Mouse (Mus musculus): ENCODE results near the gene Tmem119. TPM values are rescaled to one million over a fixed set of nuclear protein-coding genes. Genes with fewer than 3 reads are reported as not detected.

Gene Tmem119
- polyA plus RNA-seq, 1 experiment = 1.8 TPM

- peaks cover 6% of the 10 kb centered on the region for H3K4me1 ChIP-seq (ENCODE audit: control insufficient read depth, insufficient read depth, low read length)
- H3K4me3 ChIP-seq (replicated peaks; ENCODE audit: control insufficient read depth, low read depth, low read length) = no peak overlapping the region
- TF ChIP-seq POLR2A (IDR thresholded peaks at IDR 0.05; ENCODE audit: borderline replicate concordance, control insufficient read depth, low read depth, low read length) = no peak
- TF ChIP-seq CTCF (IDR thresholded peaks at IDR 0.05; ENCODE audit: control insufficient read depth, insufficient read depth, low read length) = no peak
- 22% methylated on average over 10 of the region's 10 CpGs for WGBS
- H3K27ac ChIP-seq (ENCODE audit: control insufficient read depth, insufficient read depth, low read depth, low read length, poor library complexity) = peak overlapping the region; percentile 82
Measured at GRCm38 (mm10) chr5:113806414-113806813, 6.1 kb upstream of the Tmem119 start.

GRCm38 (mm10) chr5:113805301-113805700, 5.0 kb upstream of the Tmem119 start:
- no peak for TF ChIP-seq CTCF (IDR thresholded peaks at IDR 0.05; ENCODE audit: control insufficient read depth, insufficient read depth, low read length)
- TF ChIP-seq POLR2A (IDR thresholded peaks at IDR 0.05; ENCODE audit: borderline replicate concordance, control insufficient read depth, low read depth, low read length) = no peak

GRCm38 (mm10) chr5:113804395-113804966, 4.2 kb upstream of the Tmem119 start:
- TF ChIP-seq POLR2A (IDR thresholded peaks at IDR 0.05; ENCODE audit: borderline replicate concordance, control insufficient read depth, low read depth, low read length) = no peak
- TF ChIP-seq CTCF (IDR thresholded peaks at IDR 0.05; ENCODE audit: control insufficient read depth, insufficient read depth, low read length) = no peak
- Histone ChIP-seq H3K4me3 (replicated peaks; ENCODE audit: control insufficient read depth, low read depth, low read length) (no peak overlapping the region), H3K4me1 (ENCODE audit: control insufficient read depth, insufficient read depth, low read length) (peaks cover 6% of the 10 kb centered on the region), H3K27ac (ENCODE audit: control insufficient read depth, insufficient read depth, low read depth, low read length, poor library complexity) (peak overlapping the region; percentile 71)
- 34% methylated on average over 7 of the region's 7 CpGs for WGBS

More at GRCm38 (mm10) chr5:113805301-113805700, 5.0 kb upstream of the Tmem119 start:
- H3K4me1 ChIP-seq (ENCODE audit: control insufficient read depth, insufficient read depth, low read length) = peaks cover 6% of the 10 kb centered on the region
- H3K4me3 ChIP-seq (replicated peaks; ENCODE audit: control insufficient read depth, low read depth, low read length) = no peak overlapping the region
- WGBS = 61% methylated on average over 9 of the region's 9 CpGs
- peak overlapping the region; percentile 82 for H3K27ac ChIP-seq (ENCODE audit: control insufficient read depth, insufficient read depth, low read depth, low read length, poor library complexity)

GRCm38 (mm10) chr5:113799691-113800090, 625 bp downstream of the Tmem119 start:
- no peak for TF ChIP-seq POLR2A (IDR thresholded peaks at IDR 0.05; ENCODE audit: borderline replicate concordance, control insufficient read depth, low read depth, low read length)
- WGBS = 69% methylated on average over 5 of the region's 5 CpGs
- H3K4me3 ChIP-seq (replicated peaks; ENCODE audit: control insufficient read depth, low read depth, low read length) = peak overlapping the region; percentile 21
- no peak overlapping the region for H3K27ac ChIP-seq (ENCODE audit: control insufficient read depth, insufficient read depth, low read depth, low read length, poor library complexity)
- H3K4me1 ChIP-seq (ENCODE audit: control insufficient read depth, insufficient read depth, low read length) = peaks cover 3% of the 10 kb centered on the region; the same call in 1 of the 2 replicates

- Histone ChIP-seq H3K4me1 (ENCODE audit: control insufficient read depth, insufficient read depth, low read length) (peaks cover 1% of the 10 kb centered on the region; the same call in 1 of the 2 replicates), H3K27ac (ENCODE audit: control insufficient read depth, insufficient read depth, low read depth, low read length, poor library complexity) (no peak overlapping the region), H3K4me3 (replicated peaks; ENCODE audit: control insufficient read depth, low read depth, low read length) (no peak overlapping the region)
- 31% methylated on average over 9 of the region's 9 CpGs for WGBS
- no peak for TF ChIP-seq POLR2A (IDR thresholded peaks at IDR 0.05; ENCODE audit: borderline replicate concordance, control insufficient read depth, low read depth, low read length)
- no peak for TF ChIP-seq CTCF (IDR thresholded peaks at IDR 0.05; ENCODE audit: control insufficient read depth, insufficient read depth, low read length)
Measured at GRCm38 (mm10) chr5:113798525-113798924, 1.8 kb downstream of the Tmem119 start.

GRCm38 (mm10) chr5:113797149-113797882, 3.0 kb downstream of the Tmem119 start:
- WGBS = 43% methylated on average over 19 of the region's 19 CpGs
- Histone ChIP-seq H3K27ac (ENCODE audit: control insufficient read depth, insufficient read depth, low read depth, low read length, poor library complexity) (no peak overlapping the region), H3K4me3 (replicated peaks; ENCODE audit: control insufficient read depth, low read depth, low read length) (no peak overlapping the region), H3K4me1 (ENCODE audit: control insufficient read depth, insufficient read depth, low read length) (peaks cover 1% of the 10 kb centered on the region; the same call in 1 of the 2 replicates)
- no peak for TF ChIP-seq POLR2A (IDR thresholded peaks at IDR 0.05; ENCODE audit: borderline replicate concordance, control insufficient read depth, low read depth, low read length)
- no peak for TF ChIP-seq CTCF (IDR thresholded peaks at IDR 0.05; ENCODE audit: control insufficient read depth, insufficient read depth, low read length)

GRCm38 (mm10) chr5:113796401-113797148, 3.7 kb downstream of the Tmem119 start:
- Histone ChIP-seq H3K4me1 (ENCODE audit: control insufficient read depth, insufficient read depth, low read length) (peaks cover 4% of the 10 kb centered on the region), H3K27ac (ENCODE audit: control insufficient read depth, insufficient read depth, low read depth, low read length, poor library complexity) (no peak overlapping the region), H3K4me3 (replicated peaks; ENCODE audit: control insufficient read depth, low read depth, low read length) (no peak overlapping the region)
- no peak for TF ChIP-seq CTCF (IDR thresholded peaks at IDR 0.05; ENCODE audit: control insufficient read depth, insufficient read depth, low read length)
- no peak for TF ChIP-seq POLR2A (IDR thresholded peaks at IDR 0.05; ENCODE audit: borderline replicate concordance, control insufficient read depth, low read depth, low read length)
- WGBS = 7% methylated on average over 13 of the region's 13 CpGs
